Mouse (Mus musculus) ovary, postnatal 10 days (tissue): ENCODE results near the gene Smad1.
"Not testable (repeated sequence)": the region's sequence is repeated elsewhere in the genome, so short reads cannot be mapped to it uniquely, and the experiment has no call there.

ENCODE experiments used
- DNase-seq: peaks from one replicate; pipeline ENCODE4 v3.0.0; 2022; ENCODE audit warnings: low spot score

Smad1 gene

GRCm38 (mm10) chr8:79398994-79399650 lies at the start of gene Smad1:
TSS of gene Smad1 (minus strand) at chr8:79399518.
- DNase-seq, result peak; percentile 87

GRCm38 (mm10) chr8:79447260-79447853 lies 48.0 kb upstream of the Smad1 start:
- no peak for DNase-seq

GRCm38 (mm10) chr8:79443460-79444098 lies 44.3 kb upstream of the Smad1 start:
- no peak for DNase-seq

- DNase-seq, result no peak
These were observed 34.7 kb upstream of the Smad1 start for GRCm38 (mm10) chr8:79433953-79434500.

- no peak for DNase-seq
These were observed 15.6 kb upstream of the Smad1 start for GRCm38 (mm10) chr8:79414907-79415306.

- DNase-seq, result no peak
These were observed 11.2 kb upstream of the Smad1 start for GRCm38 (mm10) chr8:79410501-79410900.

- not testable (repeated sequence) for DNase-seq
These were observed 8.0 kb upstream of the Smad1 start for GRCm38 (mm10) chr8:79407356-79407755.

- no peak for DNase-seq
These were observed 5.7 kb upstream of the Smad1 start for GRCm38 (mm10) chr8:79404895-79405557.

GRCm38 (mm10) chr8:79400671-79401070 lies 1.4 kb upstream of the Smad1 start:
- DNase-seq, result no peak

GRCm38 (mm10) chr8:79398251-79398981 lies 902 bp downstream of the Smad1 start:
- DNase-seq, result peak; percentile 15

- no peak for DNase-seq
These were observed 1.5 kb downstream of the Smad1 start for GRCm38 (mm10) chr8:79397705-79398250.

GRCm38 (mm10) chr8:79396911-79397310 lies 2.4 kb downstream of the Smad1 start:
- DNase-seq, result no peak

GRCm38 (mm10) chr8:79394009-79394408 lies 5.3 kb downstream of the Smad1 start:
- DNase-seq, result no peak

- no peak for DNase-seq
These were observed 6.1 kb downstream of the Smad1 start for GRCm38 (mm10) chr8:79393215-79393614.

- DNase-seq, result no peak
These were observed 6.7 kb downstream of the Smad1 start for GRCm38 (mm10) chr8:79392649-79393048.

GRCm38 (mm10) chr8:79391454-79391853 lies 7.9 kb downstream of the Smad1 start:
- DNase-seq, result no peak

- no peak for DNase-seq
These were observed 10.1 kb downstream of the Smad1 start for GRCm38 (mm10) chr8:79389074-79389786.

- no peak for DNase-seq
These were observed 12.5 kb downstream of the Smad1 start for GRCm38 (mm10) chr8:79386831-79387230.

GRCm38 (mm10) chr8:79386358-79386757 lies 13.0 kb downstream of the Smad1 start:
- no peak for DNase-seq

GRCm38 (mm10) chr8:79384276-79385271 lies 14.7 kb downstream of the Smad1 start:
- DNase-seq, result no peak
